10 mouse cellular contexts compared by ENCODE assay signal in genomic region chrX:50675356-50675755, GRCm38 (mm10).
A peak's percentile ranks its signal among the peaks of the same experiment; 100 is the strongest.
DNase-seq lines count a peak whose midpoint lies in the region; ATAC-seq and TF ChIP-seq lines count a peak whose summit lies in the region.
"Had no signal": no experiment of that assay in that cellular context is flagged by ENCODE, and none has a peak within 500 bp of the region (broad histone marks: within the 10 kb centered on the region; RNA-seq: fewer than 3 reads in every experiment).

No protein-coding gene starts in this region.

- TF ChIP-seq EP300 in heart, adult 2 months (IDR thresholded peaks at IDR 0.05; ENCODE audit: insufficient read depth, low read depth, low read length), result no peak

- no peaks in the 10 kb centered on the region for H3K4me1 ChIP-seq in heart, adult 2 months (ENCODE audit: control insufficient read depth, insufficient read depth, low read length)
- no peaks in the 10 kb centered on the region for H3K4me1 ChIP-seq in heart, embryonic 11.5 days (ENCODE audit: control insufficient read depth, insufficient read depth, low read length)
- H3K4me1 ChIP-seq in midbrain, postnatal 0 days (ENCODE audit: insufficient read depth, low read length), result no peaks in the 10 kb centered on the region
- H3K4me1 ChIP-seq in midbrain, embryonic 13.5 days (replicated peaks), result no peaks in the 10 kb centered on the region
- H3K4me1 ChIP-seq: neural tube, embryonic 13.5 days had no signal

- H3K27ac ChIP-seq in heart, adult 2 months, result no peak overlapping the region
- H3K27ac ChIP-seq in heart, embryonic 11.5 days (ENCODE audit: low read depth, low read length), result no peak overlapping the region
- no peak overlapping the region for H3K27ac ChIP-seq in midbrain, postnatal 0 days (ENCODE audit: low read depth, low read length)
- no peak overlapping the region for H3K27ac ChIP-seq in midbrain, embryonic 13.5 days
- H3K27ac ChIP-seq: neural tube, embryonic 13.5 days had no signal

- no peak for TF ChIP-seq POLR2A in heart, adult 2 months (IDR thresholded peaks at IDR 0.05; ENCODE audit: insufficient read depth, low read depth, low read length)

- peak; percentile 76 for TF ChIP-seq CTCF in heart, adult 2 months (IDR thresholded peaks at IDR 0.05)
- peak; percentile 73 for TF ChIP-seq CTCF in midbrain, postnatal 0 days (IDR thresholded peaks at IDR 0.05)

- H3K27me3 ChIP-seq in heart, adult 2 months (ENCODE audit: control insufficient read depth, insufficient read depth, low read length), result no peaks in the 10 kb centered on the region
- 0 out of 2 replicates have a peak, but pooled peaks cover 2% of the 10 kb centered on the region for H3K27me3 ChIP-seq in heart, embryonic 11.5 days (ENCODE audit: control insufficient read depth, insufficient read depth, low read length)
- no peaks in the 10 kb centered on the region; the same call in 1 of the 2 replicates for H3K27me3 ChIP-seq in midbrain, postnatal 0 days (ENCODE audit: insufficient read depth, low read length)
- peaks cover 7% of the 10 kb centered on the region; the same call in 1 of the 2 replicates for H3K27me3 ChIP-seq in midbrain, embryonic 13.5 days
- H3K27me3 ChIP-seq: neural tube, embryonic 13.5 days had no signal

- no peak overlapping the region for H3K9ac ChIP-seq in heart, adult 2 months (ENCODE audit: low read depth, low read length)
- no peak overlapping the region for H3K9ac ChIP-seq in heart, embryonic 11.5 days (ENCODE audit: low read depth, low read length)
- no peak overlapping the region for H3K9ac ChIP-seq in midbrain, postnatal 0 days (replicated peaks; ENCODE audit: low read length, poor library complexity, severe bottlenecking)
- H3K9ac ChIP-seq in midbrain, embryonic 13.5 days (replicated peaks), result no peak overlapping the region
- H3K9ac ChIP-seq: neural tube, embryonic 13.5 days had no signal

- 27% methylated on average over 6 of the region's 6 CpGs for WGBS in heart, adult 2 months
- 33% methylated on average over 6 of the region's 6 CpGs for WGBS in heart, embryonic 11.5 days (ENCODE audit: insufficient replicate concordance)
- WGBS in midbrain, postnatal 0 days, result 32% methylated on average over 6 of the region's 6 CpGs
- WGBS in midbrain, embryonic 13.5 days, result 29% methylated on average over 6 of the region's 6 CpGs

- no peak overlapping the region for H3K4me3 ChIP-seq in heart, adult 2 months
- no peak overlapping the region for H3K4me3 ChIP-seq in heart, embryonic 11.5 days (ENCODE audit: low read depth, low read length)
- H3K4me3 ChIP-seq in midbrain, postnatal 0 days (ENCODE audit: low read depth, low read length), result no peak overlapping the region
- no peak overlapping the region for H3K4me3 ChIP-seq in midbrain, embryonic 13.5 days (replicated peaks)
- H3K4me3 ChIP-seq: neural tube, embryonic 13.5 days had no signal

- no peaks in the 10 kb centered on the region for H3K36me3 ChIP-seq in heart, adult 2 months (ENCODE audit: control insufficient read depth, insufficient read depth, low read length)
- no peaks in the 10 kb centered on the region for H3K36me3 ChIP-seq in heart, embryonic 11.5 days (ENCODE audit: control insufficient read depth, insufficient read depth, low read length)
- no peaks in the 10 kb centered on the region for H3K36me3 ChIP-seq in midbrain, postnatal 0 days (ENCODE audit: insufficient read depth, low read length)
- no peaks in the 10 kb centered on the region for H3K36me3 ChIP-seq in midbrain, embryonic 13.5 days
- H3K36me3 ChIP-seq: neural tube, embryonic 13.5 days had no signal

- intact Hi-C loops in heart, adult 2 months (cut with DNase I), result loop anchor here (2.0 to 10.0 kb wide), 4 partner anchors 249 to 699 kb away; partner anchors contain the start of gene Rap2c

- H3K4me2 ChIP-seq in heart, embryonic 11.5 days, result no peak overlapping the region
- no peak overlapping the region for H3K4me2 ChIP-seq in midbrain, postnatal 0 days (ENCODE audit: low read depth, low read length, poor library complexity, severe bottlenecking)
- H3K4me2 ChIP-seq in midbrain, embryonic 13.5 days (replicated peaks), result no peak overlapping the region
- H3K4me2 ChIP-seq: neural tube, embryonic 13.5 days had no signal

- no peak for ATAC-seq in heart, embryonic 11.5 days (replicated peaks; ENCODE audit: insufficient number of reproducible peaks, low FRiP score, low TSS enrichment)
- no peak for ATAC-seq in midbrain, postnatal 0 days (ENCODE audit: low FRiP score)
- no peak for ATAC-seq in midbrain, embryonic 13.5 days

- no peaks in the 10 kb centered on the region for H3K79me2 ChIP-seq in heart, adult 2 months (replicated peaks; ENCODE audit: control insufficient read depth, insufficient read depth, low read length)

- H3K9me3 ChIP-seq in heart, embryonic 11.5 days (replicated peaks; ENCODE audit: control insufficient read depth, low read length), result no peaks in the 10 kb centered on the region
- no peaks in the 10 kb centered on the region for H3K9me3 ChIP-seq in midbrain, postnatal 0 days (ENCODE audit: low read length)
- H3K9me3 ChIP-seq in midbrain, embryonic 13.5 days, result no peaks in the 10 kb centered on the region
- H3K9me3 ChIP-seq: neural tube, embryonic 13.5 days had no signal

- DNase-seq in heart, adult 2 months, result no peak
- DNase-seq in midbrain, postnatal 0 days (ENCODE audit: low spot score), result peak; percentile 88
- DNase-seq in embryo, embryonic 10.5 days (ENCODE audit: low spot score), result peak; percentile 81
- peak; percentile 23 for DNase-seq in telencephalon, adult 2 months (ENCODE audit: low read depth, low spot score)
- DNase-seq in right cerebral cortex, postnatal 36 days (ENCODE audit: low spot score in 2 of 2), result no peak
- DNase-seq in ovary, postnatal 10 days (ENCODE audit: low spot score), result no peak
- DNase-seq: layer of hippocampus, postnatal 36 days had no signal

Comparison
In these comparisons a context has a peak if more than half of its experiments do, and no peak if none do; other contexts are left out.
1. DNase-seq: peak in midbrain, postnatal 0 days (single experiment), embryo, embryonic 10.5 days (single experiment) and telencephalon, adult 2 months (single experiment); none in heart, adult 2 months (0 of 2), right cerebral cortex, postnatal 36 days (0 of 2) and ovary, postnatal 10 days (single experiment).